26 mouse cellular contexts compared by ENCODE assay signal in the genomic region with DNA sequence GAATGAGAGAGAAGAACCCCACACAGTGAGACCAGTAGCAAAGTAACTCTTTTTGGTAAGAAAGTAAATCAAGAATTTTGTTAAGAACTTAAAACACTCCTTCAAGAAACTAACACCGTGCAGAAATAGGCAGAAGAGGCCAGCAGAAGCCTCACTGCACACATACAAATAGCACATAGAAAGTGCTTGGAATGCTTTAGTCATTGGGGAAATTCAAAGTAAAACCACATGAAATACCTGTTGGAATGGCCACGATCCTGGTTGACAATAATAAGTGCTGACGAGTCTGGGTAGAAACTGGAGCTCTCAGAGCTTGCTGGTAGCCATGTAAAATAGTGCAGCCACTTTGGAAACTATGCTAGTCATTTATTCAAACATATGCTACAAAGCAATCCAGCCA. TPM values are rescaled to one million over a fixed set of nuclear protein-coding genes. Genes with fewer than 3 reads are reported as not detected.
DNase-seq lines count a peak whose midpoint lies in the region; TF ChIP-seq lines count a peak whose summit lies in the region.
"Had no signal": no experiment of that assay in that cellular context is flagged by ENCODE, and none has a peak within 500 bp of the region (broad histone marks: within the 10 kb centered on the region; RNA-seq: fewer than 3 reads in every experiment).

No protein-coding gene starts in this region.

- DNase-seq in layer of hippocampus, adult 2 months (ENCODE audit: low spot score in 2 of 2): no peak
- no peak for DNase-seq in layer of hippocampus, postnatal 14 days (ENCODE audit: low spot score in 2 of 2)
- DNase-seq in NIH3T3 (ENCODE audit: low read depth): peak; percentile 24
- peak; percentile 9 for DNase-seq in fibroblast of lung, adult 2 months (ENCODE audit: low read depth)
- no peak for DNase-seq in embryo, embryonic 9.5 days (ENCODE audit: extremely low spot score)
- DNase-seq in lung, adult 2 months: no peak
- DNase-seq: adrenal gland, postnatal 10 days; B cell, adult 2 months; cerebellum, adult 18-20 months; cerebellum, adult 9-11 months; cerebellum, postnatal 25 days; forebrain, postnatal 0 days; gastrocnemius, postnatal 25 days; heart, adult 18-20 months; heart, postnatal 14 days; heart, postnatal 4 days had no signal

- TF ChIP-seq CTCF in layer of hippocampus, adult 2 months (conservative IDR thresholded peaks at IDR 0.05): no peak
- TF ChIP-seq CTCF in lung, adult 2 months (IDR thresholded peaks at IDR 0.05; ENCODE audit: insufficient read depth, low read length): no peak

- no peaks in the 10 kb centered on the region for H3K4me1 ChIP-seq in lung, adult 2 months (ENCODE audit: control insufficient read depth, insufficient read depth, low read length)
- H3K4me1 ChIP-seq: embryonic facial prominence, embryonic 10.5 days; embryonic facial prominence, embryonic 13.5 days had no signal

- TF ChIP-seq POLR2A in lung, adult 2 months (IDR thresholded peaks at IDR 0.05; ENCODE audit: borderline replicate concordance, extremely low read depth, low read depth, low read length): no peak

- H3K4me3 ChIP-seq in layer of hippocampus, adult 2 months: no peak overlapping the region
- H3K4me3 ChIP-seq in lung, adult 2 months (replicated peaks; ENCODE audit: extremely low read depth, low read depth, low read length): no peak overlapping the region
- H3K4me3 ChIP-seq: embryonic facial prominence, embryonic 10.5 days; embryonic facial prominence, embryonic 13.5 days; heart, embryonic 10.5 days; heart, embryonic 13.5 days had no signal

- WGBS in lung, adult 2 months: 81% methylated on average over 3 of the region's 3 CpGs

- H3K27ac ChIP-seq in layer of hippocampus, adult 2 months: peak overlapping the region; percentile 89; the same call in 1 of the 2 replicates
- H3K27ac ChIP-seq: embryonic facial prominence, embryonic 10.5 days; embryonic facial prominence, embryonic 13.5 days; heart, embryonic 10.5 days; hindbrain, embryonic 14.5 days; hindbrain, postnatal 0 days had no signal

RNA-seq across cellular contexts. Expression of gene Sfxn1, which starts 30.4 kb away (rescaled TPM):
- total RNA-seq in layer of hippocampus, adult 2 months (2021): 10 to 100 TPM; 48.7 to 49.1 TPM
- 10 to 100 TPM; 52.3 to 52.9 TPM for total RNA-seq in layer of hippocampus, postnatal 14 days (2021)
- 6.9 and 8.6 TPM in 2 replicates for polyA plus RNA-seq in lung, adult 2 months (2012; rRNA removed)

RNA-seq across cellular contexts. Expression of gene Drd1, which starts 46.6 kb away (rescaled TPM):
- 1 to 10 TPM; 5.4 to 8.7 TPM for total RNA-seq in layer of hippocampus, adult 2 months (2021)
- 1 to 10 TPM; 2.4 to 2.9 TPM for total RNA-seq in layer of hippocampus, postnatal 14 days (2021)
- polyA plus RNA-seq in lung, adult 2 months (2012; rRNA removed): not detected in 2 replicates
- total RNA-seq: adrenal gland, adult 18-20 months; CH12.LX had no signal
- polyA plus RNA-seq: G1E; heart, embryonic 16.5 days had no signal

Comparison
In these comparisons a context has a peak if more than half of its experiments do, and no peak if none do; other contexts are left out.
1. DNase-seq: peak in NIH3T3 (single experiment) and fibroblast of lung, adult 2 months (single experiment); none in layer of hippocampus, adult 2 months (0 of 2), layer of hippocampus, postnatal 14 days (0 of 2), embryo, embryonic 9.5 days (single experiment) and lung, adult 2 months (single experiment).